Mouse (Mus musculus): ENCODE data around the gene Ephb3.

- no peak for TF ChIP-seq EP300 (IDR thresholded peaks at IDR 0.05; ENCODE audit: low read depth)
- no peak for TF ChIP-seq CTCF (IDR thresholded peaks at IDR 0.05; ENCODE audit: low read depth)
These were observed 42.5 kb downstream of the Ephb3 start for GRCm38 (mm10) chr16:21247037-21247432.

All from liver, postnatal 0 days (tissue).